Mouse (Mus musculus): ENCODE measurements at regions not wholly inside any gene's neighbourhood (a gene's known extent, or its start where the extent isn't known, plus 50 kb on each side); places are given as distances from the start of the nearest gene placed in this dataset.

DNA sequence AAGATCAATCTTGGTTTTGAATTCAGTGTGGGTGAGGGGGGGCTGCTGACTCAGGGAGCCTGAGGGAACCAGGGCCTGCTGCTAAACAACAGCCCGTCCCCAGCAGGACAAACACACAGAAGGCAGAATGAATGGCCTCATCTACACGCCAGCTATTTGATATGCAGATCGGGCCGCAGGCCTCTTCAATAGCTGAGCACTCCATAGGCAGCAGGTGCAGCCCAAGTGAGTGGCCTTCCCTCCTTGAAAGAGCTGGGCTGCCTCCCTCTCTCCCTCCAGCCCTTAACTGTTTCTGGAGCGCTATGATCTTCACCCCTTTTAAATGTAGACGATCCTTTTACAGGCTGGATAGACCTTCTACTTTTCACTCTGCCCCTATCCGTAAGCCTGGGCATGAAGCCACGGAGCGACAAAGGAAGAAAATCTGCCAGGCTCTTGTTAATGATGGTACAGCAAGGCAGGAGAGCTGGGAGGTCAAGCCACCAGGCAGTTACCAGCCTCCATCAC is 277.3 kb downstream of the Sox11 start:
- intact Hi-C loops (cut with DNase I): no loop called here
- no peak for DNase-seq

DNA sequence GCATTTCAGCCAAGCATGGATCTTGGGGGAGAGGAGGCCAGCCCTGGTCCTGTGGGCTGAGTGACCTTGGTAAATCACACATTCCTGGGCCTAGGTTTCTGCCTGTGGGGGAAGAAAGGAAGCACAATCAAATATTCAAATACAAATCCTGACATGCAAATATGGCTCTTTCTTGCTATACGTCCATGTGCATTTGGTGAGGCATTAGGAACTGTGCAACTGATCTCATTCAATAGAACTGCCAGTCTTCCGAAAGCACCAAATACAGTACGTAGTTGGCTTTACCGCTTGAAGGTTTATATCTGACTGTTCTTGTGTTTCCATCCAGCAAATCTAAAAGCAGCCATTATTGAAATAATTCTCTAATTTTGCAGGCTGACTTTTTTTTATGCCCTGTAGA is 278.9 kb downstream of the Sox11 start:
- intact Hi-C loops (cut with DNase I): loop anchor here (5.0 kb wide), 1 partner anchor 279 kb away; the partner anchor contains the start of gene Sox11
- DNase-seq: no peak

DNA sequence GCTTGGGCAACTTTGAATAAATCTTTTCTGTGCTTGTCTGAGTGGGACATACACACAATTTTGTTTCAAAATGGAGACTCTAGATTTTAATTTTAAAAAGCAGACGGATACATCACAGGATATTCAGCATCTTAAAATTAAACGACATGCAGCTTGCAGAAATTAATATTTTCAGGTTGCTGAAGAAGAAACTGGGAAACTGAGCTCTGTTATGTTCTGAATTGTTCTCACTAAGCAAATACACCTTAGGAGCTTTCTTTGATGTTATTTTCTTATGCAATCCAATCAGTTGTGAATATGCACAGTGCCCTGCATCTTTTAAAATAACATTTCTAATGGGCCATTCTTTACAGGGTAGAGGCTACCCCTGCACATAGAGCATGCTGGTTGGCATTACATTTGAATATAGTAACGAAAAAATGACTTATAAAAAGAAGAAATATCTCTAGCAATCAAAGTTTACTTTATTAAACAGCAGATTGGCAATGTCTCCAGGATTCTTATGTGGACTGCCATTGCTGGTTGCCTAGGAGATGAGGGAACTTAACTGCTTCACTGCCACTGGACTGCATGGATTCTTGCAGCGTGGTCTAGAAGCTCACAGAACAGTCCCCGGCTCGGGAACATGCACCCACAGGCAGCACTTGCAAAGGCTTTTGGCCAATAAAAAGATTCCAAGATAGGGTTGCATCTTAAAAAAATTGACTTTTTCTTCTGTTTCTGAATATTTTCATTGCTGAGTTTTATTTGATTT is 279.7 kb downstream of the Sox11 start:
- DNase-seq: no peak
- intact Hi-C loops (cut with DNase I): loop anchor here (5.0 kb wide), 1 partner anchor 280 kb away; the partner anchor contains the start of gene Sox11

DNA sequence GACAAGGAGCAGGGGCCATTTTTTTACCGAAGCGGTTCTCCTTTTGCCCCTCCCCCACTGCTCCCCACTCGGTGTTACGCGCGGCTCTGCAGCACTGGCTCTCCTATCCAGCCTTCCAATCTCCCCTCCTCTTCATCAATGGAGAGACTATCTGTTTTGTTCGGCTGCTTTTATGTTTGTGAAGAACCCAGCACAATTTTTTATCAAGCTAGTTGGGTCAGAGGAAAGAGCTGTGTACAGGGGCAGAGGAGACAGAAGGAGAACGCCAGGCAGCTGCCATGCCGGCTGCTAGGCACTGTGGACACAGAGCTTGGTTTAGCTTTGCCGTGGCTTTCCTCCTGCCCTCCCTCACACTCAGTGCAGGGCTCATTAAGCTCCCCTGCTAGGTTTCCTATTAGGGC is 280.3 kb downstream of the Sox11 start:
- intact Hi-C loops (cut with DNase I): loop anchor here (5.0 kb wide), 1 partner anchor 280 kb away; the partner anchor contains the start of gene Sox11
- peak; percentile 14 to 38 for DNase-seq

DNA sequence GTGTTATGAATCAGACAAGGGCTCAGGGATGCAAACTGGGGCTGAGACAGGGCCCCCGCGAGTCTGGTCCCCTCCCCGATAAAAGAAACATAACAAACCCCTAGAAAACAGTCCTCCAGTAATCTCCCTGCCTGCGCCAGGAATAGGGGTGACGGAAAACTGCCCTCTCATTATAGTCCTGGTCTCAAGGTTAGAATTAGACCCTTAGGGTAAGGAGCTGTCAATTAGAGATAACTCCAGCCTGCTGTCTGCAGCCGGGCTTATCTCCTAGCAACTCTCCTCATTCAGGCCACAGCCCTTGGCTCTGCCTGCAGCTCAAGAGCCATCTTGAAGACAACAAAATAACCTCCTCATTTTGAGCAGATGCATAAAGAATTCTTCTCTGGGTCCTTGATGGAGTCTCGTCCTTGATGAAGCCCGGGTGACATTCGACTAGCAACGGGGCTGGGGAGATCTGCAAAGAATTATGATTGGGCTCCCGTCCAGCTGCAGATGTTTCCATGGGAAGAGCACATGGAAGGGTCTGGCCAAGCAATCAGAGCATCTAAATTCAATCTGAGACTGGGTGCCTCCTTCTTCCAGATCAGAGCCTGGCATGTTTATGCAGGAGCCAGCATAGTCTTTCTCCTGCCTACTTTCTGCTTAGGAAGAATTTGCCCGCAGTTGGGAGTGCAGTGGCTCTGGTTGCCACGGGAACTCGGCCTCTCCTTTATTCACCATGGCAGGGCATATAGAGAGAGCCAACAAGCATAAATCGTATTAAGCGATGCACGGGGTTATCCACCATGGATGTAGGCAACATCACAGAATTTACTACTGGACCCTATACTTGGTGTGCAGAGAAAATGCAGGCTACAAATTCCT is 281.2 kb downstream of the Sox11 start:
- intact Hi-C loops (cut with DNase I): loop anchor here (5.0 kb wide), 1 partner anchor 281 kb away; the partner anchor contains the start of gene Sox11
- DNase-seq: peak in 1 of 2 experiments; percentile 15

DNA sequence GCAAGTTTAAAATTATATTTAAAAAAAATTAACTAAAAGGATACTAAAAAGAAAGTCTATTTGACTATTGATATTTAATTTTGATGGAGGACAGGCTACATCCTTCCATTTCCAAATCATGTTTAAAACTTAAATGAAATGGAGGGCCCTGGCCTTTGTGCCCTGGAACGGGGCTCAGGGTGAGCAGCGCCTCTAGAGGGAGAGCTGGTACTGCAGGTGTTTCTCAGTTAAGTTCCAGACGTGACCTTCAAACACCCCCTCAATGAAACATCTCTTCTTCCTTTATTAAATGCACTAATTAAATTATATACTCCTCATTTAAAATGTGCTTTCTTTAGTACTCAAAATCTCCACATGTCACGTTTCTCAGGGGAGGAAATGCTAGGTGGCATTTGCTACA is 282.5 kb downstream of the Sox11 start:
- peak; percentile 27 to 49 for DNase-seq
- intact Hi-C loops (cut with DNase I): loop anchor here (5.0 kb wide), 1 partner anchor 282 kb away; the partner anchor contains the start of gene Sox11

DNA sequence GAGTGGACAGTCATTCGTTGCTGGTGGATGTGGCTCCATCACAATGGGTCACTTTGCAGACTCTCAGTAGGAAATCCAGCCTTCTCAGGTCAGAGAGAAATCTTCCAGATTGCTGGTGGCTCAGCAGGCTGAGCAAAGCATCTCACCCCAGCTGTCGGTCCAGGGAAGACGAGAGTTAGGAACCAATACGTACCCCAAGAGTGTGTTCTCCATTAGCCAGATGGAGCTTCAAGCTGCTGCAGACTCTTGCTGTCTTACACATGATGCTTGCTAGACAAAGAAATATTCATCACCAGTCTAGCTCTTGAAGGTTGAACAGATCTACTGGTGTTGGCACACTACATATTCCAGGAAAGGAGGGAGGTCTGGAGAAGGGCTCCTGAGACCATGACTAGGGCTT is 288.0 kb downstream of the Sox11 start:
- intact Hi-C loops (cut with DNase I): no loop called here
- no peak for DNase-seq

DNA sequence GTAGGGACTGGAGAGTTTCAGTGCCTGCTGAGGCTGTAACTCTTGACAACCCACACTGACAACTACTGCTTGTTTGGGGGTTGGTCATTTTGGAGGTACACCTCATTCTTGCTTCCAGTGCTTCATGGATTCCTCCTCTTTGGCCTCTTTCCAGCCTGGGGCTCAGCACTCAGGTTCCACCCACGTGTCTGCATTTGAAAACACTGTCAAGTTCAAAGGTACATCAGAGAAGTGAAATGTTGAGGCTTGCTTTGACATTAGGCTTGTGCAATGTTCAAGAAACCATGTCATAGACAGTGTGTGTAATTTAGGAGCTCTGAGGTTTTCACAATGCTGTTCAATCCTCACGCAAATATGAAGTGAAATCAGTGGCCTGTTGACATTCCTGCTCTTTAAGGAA is 304.5 kb downstream of the Sox11 start:
- intact Hi-C loops (cut with DNase I): no loop called here
- no peak for DNase-seq

DNA sequence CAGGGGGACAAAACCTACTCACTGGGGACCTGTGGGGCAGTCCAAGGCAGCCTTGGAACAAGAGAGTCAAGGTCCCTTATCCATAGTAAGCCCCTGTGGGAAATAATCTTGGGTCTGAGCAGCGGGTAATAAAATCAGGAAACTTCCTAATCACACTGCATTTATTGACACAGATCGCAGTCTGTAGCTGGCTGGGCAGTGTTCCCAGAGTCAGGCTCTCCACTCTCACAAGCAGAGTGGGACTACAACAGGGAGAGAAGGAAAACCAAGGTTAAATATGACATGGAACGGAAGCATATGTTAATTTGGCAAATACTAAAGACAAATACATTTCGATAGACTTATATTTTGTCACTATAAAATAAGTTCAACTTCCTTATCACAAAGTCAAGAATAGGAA is 322.6 kb downstream of the Sox11 start:
- DNase-seq: peak in 1 of 2 experiments; percentile 2
- intact Hi-C loops (cut with DNase I): no loop called here

DNA sequence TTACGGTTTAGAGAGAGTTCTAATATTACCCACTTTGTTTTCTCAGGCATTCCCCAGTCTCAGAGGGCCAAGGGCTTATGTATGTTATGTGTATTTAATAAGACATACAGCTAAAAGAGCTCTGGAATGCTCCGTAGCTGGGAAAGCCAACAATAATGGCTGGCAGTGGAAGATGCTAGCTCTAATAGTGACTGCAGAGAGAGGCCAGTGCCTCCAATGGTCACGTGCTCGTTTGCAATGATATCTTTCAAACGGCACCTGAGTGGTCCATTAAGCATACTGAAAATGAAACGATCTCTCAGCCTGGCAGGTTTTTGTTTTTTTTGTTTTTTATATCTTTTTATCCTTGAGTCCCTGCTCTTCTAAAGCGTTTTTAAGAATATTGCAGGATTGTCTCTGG is 324.0 kb downstream of the Sox11 start:
- intact Hi-C loops (cut with DNase I): no loop called here
- no peak for DNase-seq

DNA sequence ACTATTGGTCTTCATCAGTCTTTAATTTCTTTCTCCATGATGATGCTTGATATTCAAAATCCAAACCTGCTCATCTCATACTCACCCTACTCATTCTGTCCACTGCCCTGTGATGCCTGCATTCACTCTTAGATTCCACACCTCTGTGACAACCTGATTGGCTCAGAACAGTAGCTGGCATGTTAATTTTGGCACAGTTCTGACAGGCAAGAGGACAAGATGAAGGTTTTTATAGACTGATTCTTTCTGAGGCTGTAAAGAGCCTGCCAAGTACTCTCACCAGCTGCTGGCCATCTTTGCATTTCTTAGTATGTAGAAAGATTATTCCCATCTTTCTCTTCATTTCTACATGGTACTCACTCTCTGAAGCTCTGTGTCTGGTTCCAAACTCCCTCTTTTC is 343.1 kb downstream of the Sox11 start:
- intact Hi-C loops (cut with DNase I): no loop called here

DNA sequence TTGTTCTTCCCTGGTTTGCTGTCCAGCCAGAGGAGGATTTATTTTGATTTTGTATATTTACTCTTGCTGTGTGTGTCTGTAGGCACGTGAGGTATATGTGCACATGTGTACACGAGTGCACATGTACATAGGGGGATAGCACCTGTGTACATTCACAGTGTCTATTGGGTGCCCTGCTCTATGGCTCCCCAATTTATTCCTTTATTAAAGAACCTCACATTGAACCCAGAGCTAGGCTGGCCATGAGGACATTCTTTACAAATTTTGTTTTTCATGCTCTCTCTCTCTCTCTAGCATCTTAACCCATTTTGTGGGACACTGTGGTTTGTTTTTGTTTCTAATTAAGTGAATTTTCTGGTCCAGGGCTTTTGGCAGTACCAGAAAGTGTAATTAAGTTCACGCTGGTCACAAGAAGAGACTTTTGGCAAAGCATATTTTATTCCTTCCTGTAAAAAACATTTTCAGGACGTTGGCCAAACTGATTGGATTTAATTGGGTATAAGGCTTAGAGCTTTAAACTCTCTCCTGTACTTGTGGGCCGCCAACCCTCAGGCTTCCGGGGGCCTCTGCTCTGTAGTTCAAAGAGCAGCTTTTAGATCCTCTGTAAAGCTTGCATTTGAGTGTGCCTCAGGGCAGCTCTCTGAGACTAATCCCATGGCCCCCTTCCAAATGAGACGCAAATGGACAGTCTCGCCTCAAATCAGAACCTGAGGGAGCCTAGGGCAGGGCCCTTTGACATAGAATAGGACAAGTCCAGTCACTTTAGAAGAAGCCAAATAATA is 365.9 kb downstream of the Sox11 start:
- no peak for DNase-seq
- intact Hi-C loops (cut with DNase I): no loop called here

More for the DNA sequence above, 343.1 kb downstream of the Sox11 start:
- DNase-seq: no peak

DNA sequence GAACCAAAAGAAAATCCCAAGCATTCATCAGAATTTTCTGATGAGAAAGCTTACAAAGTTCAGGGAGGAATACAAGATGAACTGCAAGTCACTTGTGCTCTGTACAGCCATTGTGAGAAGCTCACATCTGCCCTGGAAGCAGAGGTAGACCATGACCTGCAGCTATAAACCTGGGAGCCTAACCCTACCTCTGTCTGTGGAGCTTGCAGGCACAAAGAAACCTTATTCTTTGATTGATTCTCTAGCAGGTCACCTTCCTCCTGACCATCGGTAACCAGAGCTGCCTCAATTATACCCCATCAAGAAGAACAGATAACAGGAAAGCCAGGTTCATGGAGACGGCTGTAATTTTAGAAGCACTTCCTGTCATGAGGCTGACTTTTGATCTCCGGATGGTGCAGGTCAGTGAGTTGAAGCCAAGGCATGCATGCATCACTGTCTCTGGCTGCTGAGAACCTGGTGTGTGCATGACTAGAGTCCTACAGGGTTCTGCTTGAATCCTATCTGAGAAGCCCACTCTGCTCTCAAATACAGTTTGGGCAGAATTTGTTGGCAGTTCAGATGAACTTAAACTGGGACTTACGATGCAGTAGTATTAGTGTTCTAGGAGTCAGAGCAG is 369.8 kb downstream of the Sox11 start:
- no peak for DNase-seq

DNA sequence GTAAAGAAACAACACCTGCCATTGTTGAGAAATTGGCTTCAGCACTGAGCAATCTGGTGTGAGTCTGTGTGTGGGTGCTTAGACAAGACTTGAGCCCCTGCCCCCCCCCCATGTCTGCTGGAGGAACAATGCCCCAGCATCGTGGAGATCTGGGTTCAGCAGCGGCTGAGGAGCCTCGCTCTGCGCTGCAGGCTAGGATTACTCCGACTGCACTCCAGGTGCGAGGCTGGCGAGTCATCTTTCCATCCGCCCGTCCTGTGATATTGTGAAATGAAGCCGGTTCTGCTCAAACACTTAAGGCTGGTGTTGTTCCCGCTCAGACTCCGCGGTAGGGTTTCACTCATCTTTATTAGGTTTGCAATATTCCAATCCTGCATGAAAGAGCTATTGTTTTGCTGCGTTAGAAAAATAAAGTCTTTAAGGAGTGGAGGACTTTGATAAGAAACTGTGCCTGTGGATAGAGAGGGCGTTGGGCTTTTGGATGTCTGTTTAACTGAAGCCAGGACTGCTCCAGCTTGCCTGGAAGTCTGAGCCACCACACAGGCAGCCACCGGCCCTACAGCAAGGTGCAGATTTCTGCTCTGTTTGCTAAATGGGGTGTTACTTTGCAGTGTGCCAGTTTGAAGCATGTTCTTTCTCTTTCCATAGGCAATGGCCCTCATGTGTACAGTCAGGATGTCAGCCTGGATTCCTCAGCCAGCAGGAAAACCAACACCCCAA is 375.2 kb downstream of the Sox11 start:
- no peak for DNase-seq
- intact Hi-C loops (cut with DNase I): no loop called here

More for the DNA sequence above, 369.8 kb downstream of the Sox11 start:
- intact Hi-C loops (cut with DNase I): no loop called here

DNA sequence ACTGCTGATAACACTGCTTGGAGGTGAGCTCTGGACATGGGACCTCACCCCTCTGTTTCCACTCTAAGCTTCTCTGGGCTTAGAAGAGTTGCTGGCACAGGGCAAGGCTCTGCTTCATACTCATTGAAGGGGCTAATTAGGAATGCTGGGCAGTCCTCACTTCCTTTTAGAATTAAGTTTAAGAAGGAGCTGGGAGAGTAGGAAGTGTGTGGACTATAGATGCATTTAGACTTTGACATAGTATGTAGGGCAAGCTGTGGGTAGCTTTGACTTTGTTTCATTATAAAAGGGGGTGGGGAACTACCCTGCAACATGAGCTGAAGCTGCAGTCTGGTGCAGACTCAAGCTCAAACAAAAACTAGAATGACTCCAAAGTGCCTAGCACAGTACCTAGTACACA is 378.5 kb downstream of the Sox11 start:
- intact Hi-C loops (cut with DNase I): no loop called here
- DNase-seq: no peak

DNA sequence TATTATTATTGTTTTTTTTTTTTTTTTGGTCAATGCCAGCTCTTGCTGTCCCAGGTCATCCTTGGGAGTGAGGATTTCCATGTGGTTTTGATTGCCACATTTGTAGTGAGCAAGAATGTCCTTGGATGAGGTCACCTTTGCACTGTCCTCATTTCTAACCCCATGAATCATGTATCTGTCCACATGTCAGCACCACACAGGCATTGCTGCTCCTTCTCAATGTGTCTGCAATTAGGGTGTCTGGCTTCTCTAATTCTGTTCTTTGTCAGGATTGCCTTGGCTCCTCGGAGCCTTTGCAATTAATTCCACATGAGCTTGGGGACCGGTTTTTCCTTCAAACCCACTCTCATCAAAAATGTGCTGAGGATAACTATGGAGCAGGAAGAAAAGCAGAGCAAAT is 402.5 kb downstream of the Sox11 start:
- intact Hi-C loops (cut with DNase I): no loop called here
- DNase-seq: peak in 1 of 2 experiments; percentile 1

DNA sequence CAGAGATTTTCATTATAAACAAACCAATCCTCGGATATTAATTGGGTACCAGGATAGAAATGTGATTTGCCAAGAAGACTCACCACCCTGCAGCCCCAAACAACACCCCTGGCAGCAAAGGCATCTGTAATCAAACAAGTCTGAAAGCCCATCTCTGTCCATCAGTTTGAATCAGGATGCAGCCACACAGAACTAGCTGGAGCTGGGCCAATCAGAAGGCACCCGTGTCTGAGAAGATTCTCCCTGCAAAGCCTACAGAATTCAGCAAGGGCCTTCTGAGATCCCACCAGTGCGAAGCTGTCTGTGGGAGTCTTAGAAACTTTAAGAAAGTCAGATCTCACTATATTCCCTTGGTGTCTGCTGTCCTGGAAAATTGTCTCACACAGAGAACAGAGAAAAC is 404.5 kb downstream of the Sox11 start:
- no peak for DNase-seq
- intact Hi-C loops (cut with DNase I): no loop called here

DNA sequence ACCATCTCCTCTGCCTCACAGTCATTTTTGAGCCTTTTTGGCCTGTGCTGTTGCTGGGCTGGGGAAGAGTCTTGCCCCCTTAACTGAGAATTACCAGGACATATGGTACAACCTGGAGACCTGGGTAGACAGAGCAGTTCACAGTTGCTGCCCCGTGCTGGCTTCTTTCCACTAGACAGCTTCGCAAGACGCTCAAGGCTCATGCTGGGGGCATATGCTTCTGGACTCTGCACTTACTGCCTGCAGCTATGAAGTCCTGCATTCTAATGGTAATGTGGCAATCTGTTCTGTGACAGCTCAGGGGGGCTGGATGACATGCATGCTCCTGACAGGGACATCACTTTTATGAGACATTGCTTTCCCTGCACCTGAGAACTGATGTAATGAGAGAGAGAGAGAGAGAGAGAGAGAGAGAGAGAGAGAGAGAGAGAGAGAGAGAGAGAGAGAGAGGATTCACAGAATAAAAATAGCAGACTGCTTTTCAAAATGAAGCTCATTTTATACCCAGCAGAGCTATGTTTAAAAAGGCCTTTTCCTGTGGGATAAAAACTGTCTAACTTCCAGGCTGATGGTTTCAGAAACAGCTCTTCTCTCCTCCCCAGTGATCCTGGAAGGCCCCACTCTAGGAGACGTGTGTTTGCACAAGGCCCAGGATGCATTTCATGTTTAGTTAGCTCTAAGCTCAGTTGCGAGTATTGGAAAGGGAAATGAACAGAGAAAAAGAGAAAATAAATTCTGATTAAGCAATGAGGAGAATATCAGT is 405.5 kb downstream of the Sox11 start:
- no peak for DNase-seq
- intact Hi-C loops (cut with DNase I): no loop called here
